ENCODE assay signal across 17 mouse cellular contexts in genomic region chr11:97036141-97036540, GRCm38 (mm10). TPM values are rescaled to one million over a fixed set of nuclear protein-coding genes. Genes with fewer than 3 reads are reported as not detected.
DNase-seq lines count a peak whose midpoint lies in the region; ATAC-seq lines count a peak whose summit lies in the region.
"Had no signal": no experiment of that assay in that cellular context is flagged by ENCODE, and none has a peak within 500 bp of the region (broad histone marks: within the 10 kb centered on the region; RNA-seq: fewer than 3 reads in every experiment).

No protein-coding gene starts in this region.

- H3K27ac ChIP-seq in intestine, embryonic 15.5 days: no peak overlapping the region
- H3K27ac ChIP-seq: hindbrain, embryonic 10.5 days had no signal

- no peaks in the 10 kb centered on the region for H3K27me3 ChIP-seq in intestine, embryonic 15.5 days (replicated peaks)

- intact Hi-C loops in left cerebral cortex, postnatal 25 days (cut with DNase I): no loop called here

- no peak overlapping the region for H3K4me3 ChIP-seq in intestine, embryonic 15.5 days (replicated peaks)
- H3K4me3 ChIP-seq: hindbrain, embryonic 10.5 days had no signal

- H3K36me3 ChIP-seq in intestine, embryonic 15.5 days: peaks cover 3% of the 10 kb centered on the region; the same call in 1 of the 2 replicates

- no peak overlapping the region for H3K4me2 ChIP-seq in intestine, embryonic 15.5 days (replicated peaks)

- H3K9me3 ChIP-seq in intestine, embryonic 15.5 days: no peaks in the 10 kb centered on the region
- H3K9me3 ChIP-seq: hindbrain, embryonic 10.5 days had no signal

- no peak overlapping the region for H3K9ac ChIP-seq in intestine, embryonic 15.5 days

- H3K4me1 ChIP-seq in intestine, embryonic 15.5 days (replicated peaks): peaks cover 2% of the 10 kb centered on the region; the same call in 1 of the 2 replicates

- WGBS in intestine, embryonic 15.5 days: 79% methylated on average over 5 of the region's 5 CpGs

- ATAC-seq in frontal cortex, adult (ENCODE audit: low TSS enrichment): peak; percentile 78
- no peak for ATAC-seq in intestine, embryonic 15.5 days
- ATAC-seq: forebrain, embryonic 14.5 days; midbrain, embryonic 16.5 days had no signal

- no peak for DNase-seq in frontal cortex, postnatal 25 days (ENCODE audit: low spot score in 2 of 2)
- DNase-seq in left cerebral cortex, postnatal 25 days (ENCODE audit: low spot score in 2 of 2): peak; percentile 50 to 89
- DNase-seq in left cerebral cortex, adult 11 months (ENCODE audit: low spot score): no peak
- DNase-seq in kidney, adult 8-10 months: peak; percentile 76 to 77
- peak; percentile 78 to 82 for DNase-seq in kidney, postnatal 36 days
- no peak for DNase-seq in thymus, postnatal 25 days
- DNase-seq: adrenal gland, postnatal 36 days; embryo, embryonic 11 days; gastrocnemius, postnatal 14 days; liver; lung, adult 18-20 months had no signal

RNA-seq across cellular contexts. Expression of gene Lrrc46, which starts 5.1 kb away (rescaled TPM):
- total RNA-seq in left cerebral cortex, postnatal 25 days (2021): under 1 TPM; 0.66 to 0.71 TPM
- 0.40 and 0.45 TPM in 2 replicates for polyA plus RNA-seq in intestine, embryonic 15.5 days (2015; fragmentation: Nextera tagmentation; extraction: Ambion mirVana)
- total RNA-seq: gastrocnemius, postnatal 14 days; megakaryocyte-erythroid progenitor cell, adult 5-6 weeks had no signal

RNA-seq across cellular contexts. Expression of gene Mrpl10, which starts 5.2 kb away (rescaled TPM):
- 10 to 100 TPM; 67.9 to 68.8 TPM for total RNA-seq in left cerebral cortex, postnatal 25 days (2021)
- 86.9 and 88.7 TPM in 2 replicates for polyA plus RNA-seq in intestine, embryonic 15.5 days (2015; fragmentation: Nextera tagmentation; extraction: Ambion mirVana)

RNA-seq across cellular contexts. Expression of gene Scrn2, which starts 6.4 kb away (rescaled TPM):
- total RNA-seq in left cerebral cortex, postnatal 25 days (2021): 1 to 10 TPM; 3.6 to 3.7 TPM
- 18.1 and 21.9 TPM in 2 replicates for polyA plus RNA-seq in intestine, embryonic 15.5 days (2015; fragmentation: Nextera tagmentation; extraction: Ambion mirVana)

RNA-seq across cellular contexts. Expression of gene Osbpl7, which starts 14.3 kb away (rescaled TPM):
- 10 to 100 TPM; 11.2 to 15.3 TPM for total RNA-seq in left cerebral cortex, postnatal 25 days (2021)
- 9.1 and 11.1 TPM in 2 replicates for polyA plus RNA-seq in intestine, embryonic 15.5 days (2015; fragmentation: Nextera tagmentation; extraction: Ambion mirVana)

RNA-seq across cellular contexts. Expression of gene Sp6, which starts 22.9 kb away (rescaled TPM):
- total RNA-seq in left cerebral cortex, postnatal 25 days (2021): 1 to 10 TPM; 2.1 to 2.2 TPM
- polyA plus RNA-seq in intestine, embryonic 15.5 days (2015; fragmentation: Nextera tagmentation; extraction: Ambion mirVana): 0.29 and 0.30 TPM in 2 replicates

Comparison
In these comparisons a context has a peak if more than half of its experiments do, and no peak if none do; other contexts are left out.
1. DNase-seq: peak in left cerebral cortex, postnatal 25 days (2 of 2), kidney, adult 8-10 months (2 of 2) and kidney, postnatal 36 days (2 of 2); none in frontal cortex, postnatal 25 days (0 of 2), left cerebral cortex, adult 11 months (single experiment) and thymus, postnatal 25 days (single experiment).